Mouse (Mus musculus): ENCODE data around the gene Tlx3. TPM values are rescaled to one million over a fixed set of nuclear protein-coding genes. Genes with fewer than 3 reads are reported as not detected.

Tlx3 gene
- polyA plus RNA-seq (2012; rRNA removed), result 1.3 and 4.4 TPM in 2 replicates

DNA sequence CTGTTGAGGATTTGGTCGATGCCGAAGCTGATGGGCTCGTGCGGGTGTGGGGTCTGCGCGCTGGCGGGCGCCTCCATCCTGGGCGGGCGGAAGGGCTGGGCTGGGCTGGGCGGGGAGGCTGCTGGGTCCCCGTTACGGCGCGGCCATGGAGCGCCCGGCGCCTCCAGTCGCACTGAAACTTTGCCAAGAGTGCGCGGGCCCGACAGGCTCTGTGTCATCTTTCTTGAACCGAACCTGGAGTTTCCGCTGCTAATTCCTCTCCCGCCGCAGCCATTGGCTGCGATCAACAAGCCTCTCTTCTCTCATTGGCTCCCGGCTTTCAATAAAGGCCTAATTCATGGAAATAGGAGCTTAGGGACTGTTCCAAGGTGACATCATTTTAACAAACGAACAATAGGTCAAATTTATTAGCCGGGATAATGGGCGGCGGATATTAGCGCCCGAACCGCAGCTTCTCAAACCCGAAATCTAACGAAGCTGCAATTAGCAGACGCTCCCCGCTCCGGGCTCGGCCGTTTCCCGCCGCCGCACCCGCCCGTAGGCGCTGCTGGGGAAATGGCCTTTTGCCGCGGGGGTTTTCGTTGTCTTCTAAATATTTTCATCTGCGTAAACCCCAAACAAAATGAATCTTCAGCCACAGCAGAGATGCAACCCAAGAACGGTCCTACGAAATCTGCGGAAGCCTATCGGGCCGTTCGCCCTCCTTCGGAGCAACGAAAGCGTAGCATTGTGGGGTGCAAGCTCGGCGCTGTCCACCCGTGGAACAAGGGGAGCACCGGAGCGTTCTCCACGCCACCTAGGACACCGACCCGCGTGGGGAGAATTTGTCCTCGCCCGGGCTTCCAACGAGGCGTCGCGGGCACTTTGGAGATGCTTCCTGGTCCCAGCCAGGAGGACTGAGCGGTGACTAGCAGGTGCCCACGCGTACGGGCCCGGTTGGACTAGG, at the start of gene Tlx3:
TSS of gene Tlx3 (minus strand) at position 207 of the 946 bp plus-strand sequence.

DNA sequence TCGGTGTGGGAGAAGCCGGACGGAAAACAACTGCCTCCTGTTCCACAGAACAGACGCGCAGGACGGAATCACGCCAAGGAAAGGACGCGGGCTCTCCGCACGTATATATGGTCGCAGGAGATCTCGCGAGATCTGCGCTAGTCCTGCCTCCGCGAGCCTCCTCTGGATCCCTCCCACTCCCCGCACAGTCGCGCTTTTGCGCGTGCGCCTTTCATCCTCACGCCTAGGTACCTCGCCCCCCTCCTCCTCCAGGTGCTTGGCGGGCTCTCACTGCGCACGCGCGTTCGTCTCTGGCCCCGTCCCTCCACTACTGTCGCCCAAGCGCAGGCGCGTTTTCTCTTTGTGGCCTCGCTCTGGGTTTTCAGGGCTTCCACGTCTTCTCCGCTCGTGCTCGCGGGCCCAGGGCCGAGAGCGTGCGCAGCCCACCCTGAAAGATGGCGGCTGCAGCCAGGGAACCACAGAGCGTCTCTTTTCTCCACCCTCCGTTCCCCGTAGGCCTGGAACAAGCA, 40.3 kb downstream of the Tlx3 start, which contains the start of gene Npm1:
TSS of gene Npm1 (minus strand) at position 209 of the 509 bp plus-strand sequence.

Other genes with a start within 250 kb of the Tlx3 start
- gene Fgf18, start 56.2 kb downstream of the Tlx3 start, polyA plus RNA-seq (2012; rRNA removed), result 3.9 and 5.1 TPM in 2 replicates
- gene Npm1, start 40.4 kb downstream of the Tlx3 start, polyA plus RNA-seq (2012; rRNA removed), result 459 and 518 TPM in 2 replicates
- gene Gm12117, start 73.1 kb upstream of the Tlx3 start, polyA plus RNA-seq (2012; rRNA removed), result 0.09 and 0.22 TPM in 2 replicates